Mouse (Mus musculus): ENCODE measurements around the gene Irf8.

The Irf8 gene

GRCm38 (mm10) chr8:120735770-120736481 lies at the start of gene Irf8:
Irf8 (plus strand) TSS chr8:120736358.
- peak; percentile 92 for DNase-seq (ENCODE audit: low read depth, low spot score)

DNA sequence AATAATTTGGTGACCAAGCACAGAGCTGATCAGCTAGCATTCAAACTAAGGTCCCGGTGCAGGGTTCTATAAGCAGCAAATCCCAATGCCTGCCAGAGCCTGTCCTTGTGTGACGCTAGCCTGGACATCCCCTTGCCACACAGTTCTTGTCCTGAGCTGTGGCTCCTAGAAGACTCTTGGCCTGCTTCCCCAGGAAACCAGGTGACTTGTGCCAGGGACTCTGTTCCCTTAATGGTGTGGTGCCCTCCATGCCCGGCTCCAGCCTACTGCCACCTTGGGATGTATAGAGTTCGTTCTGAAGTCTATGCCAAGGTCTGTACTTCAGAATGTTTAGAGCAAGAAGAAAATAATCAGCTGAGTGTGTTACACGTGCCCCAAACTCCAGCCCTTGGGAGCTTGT lies 49.6 kb upstream of the Irf8 start:
- DNase-seq (ENCODE audit: low read depth, low spot score), result no peak

DNA sequence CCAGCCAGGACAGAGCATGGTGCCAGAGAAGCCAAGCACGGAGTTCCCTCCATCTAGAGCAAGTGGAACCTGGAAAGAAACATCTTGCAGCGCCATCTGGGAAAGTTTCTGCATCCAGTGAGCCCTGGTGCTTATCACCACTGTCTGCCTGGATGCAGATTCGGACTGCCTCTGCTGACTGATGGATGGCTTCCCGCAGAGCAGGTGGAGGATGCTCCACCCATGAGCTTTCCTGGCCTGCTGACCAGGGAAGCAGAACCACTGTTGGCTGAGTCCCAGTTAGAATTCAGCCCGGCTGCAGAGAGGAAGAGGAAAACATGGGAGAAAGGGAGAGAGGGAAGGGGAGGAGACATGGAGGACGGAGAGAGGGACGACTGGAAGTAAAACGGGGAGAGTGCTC lies 48.4 kb upstream of the Irf8 start:
- DNase-seq (ENCODE audit: low read depth, low spot score), result no peak

DNA sequence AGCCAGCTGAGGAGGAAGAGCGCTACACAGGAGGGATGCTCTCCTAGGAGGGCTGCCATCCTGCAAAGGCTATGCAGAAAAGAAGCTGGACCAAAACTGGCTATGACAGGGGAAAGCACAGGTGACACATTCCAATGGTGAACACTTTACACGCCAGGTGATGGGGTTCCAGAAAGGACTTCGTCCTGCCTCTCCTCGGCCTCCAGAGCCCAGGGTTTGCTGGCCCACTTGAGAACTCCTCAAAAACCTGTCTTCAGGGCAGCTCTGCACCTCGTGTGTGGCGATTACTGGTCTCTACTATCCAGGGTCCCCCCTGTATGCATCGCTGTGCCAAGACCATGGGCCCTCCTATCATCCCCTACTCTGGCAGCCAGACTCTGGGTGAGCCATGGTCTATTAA lies 47.6 kb upstream of the Irf8 start:
- DNase-seq (ENCODE audit: low read depth, low spot score), result no peak

DNA sequence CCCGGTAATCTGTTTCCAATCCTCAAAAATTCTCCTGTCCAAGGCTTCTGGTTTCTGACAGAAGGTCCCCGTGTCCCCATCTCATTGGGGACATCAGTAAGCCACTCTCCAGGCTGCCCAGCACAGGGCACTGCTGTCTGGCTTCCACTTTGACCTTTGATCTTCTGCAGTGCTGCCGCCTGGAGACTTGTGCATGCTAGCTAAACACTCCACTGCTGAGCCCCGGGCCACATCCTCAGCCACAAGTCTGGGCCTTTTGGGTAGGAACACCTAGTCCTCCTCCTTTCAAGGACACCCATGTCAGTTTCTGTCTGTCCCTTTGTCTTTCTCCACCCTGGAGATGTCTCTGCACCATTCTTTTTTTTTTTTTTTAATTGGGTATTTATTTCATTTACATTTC lies 43.2 kb upstream of the Irf8 start:
- DNase-seq (ENCODE audit: low read depth, low spot score), result no peak

- DNase-seq (ENCODE audit: low read depth, low spot score), result peak; percentile 93
Observed at GRCm38 (mm10) chr8:120693861-120694493, 42.2 kb upstream of the Irf8 start.

DNA sequence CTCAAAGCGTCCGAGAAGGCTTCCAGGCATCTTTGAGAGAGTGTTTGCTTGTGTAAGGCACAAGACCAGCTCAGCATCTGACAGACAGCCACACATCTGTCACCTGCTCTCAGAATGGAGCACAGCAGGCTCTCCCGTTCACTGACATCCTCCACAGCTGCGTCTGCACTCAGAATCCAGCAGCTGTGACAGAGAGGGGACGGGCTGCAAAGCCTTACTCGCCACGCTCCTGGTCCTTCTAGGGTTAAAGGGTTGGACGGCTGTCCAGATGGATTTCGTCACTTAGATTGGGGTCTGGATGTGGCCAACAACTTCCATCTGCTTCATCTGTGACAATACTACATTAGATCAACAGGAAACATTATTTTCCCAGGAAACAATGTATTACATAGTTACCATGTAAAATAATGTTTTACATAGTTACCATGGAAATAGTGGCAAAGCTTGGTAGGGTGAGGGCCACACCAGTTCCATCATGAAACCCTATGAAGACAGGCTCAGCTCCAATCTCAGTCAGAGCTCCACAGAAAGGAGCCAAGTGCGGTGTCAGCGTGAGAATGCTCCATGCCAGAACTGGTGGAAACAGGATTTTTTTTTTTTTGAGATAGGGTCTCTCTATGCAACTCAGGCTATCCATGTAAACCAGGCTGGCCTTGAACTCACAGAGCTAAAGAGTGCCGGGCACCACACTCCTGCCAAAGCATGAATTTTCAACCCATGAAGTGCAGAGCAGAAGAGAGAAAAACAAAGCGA lies 39.6 kb upstream of the Irf8 start:
- DNase-seq (ENCODE audit: low read depth, low spot score), result no peak

DNA sequence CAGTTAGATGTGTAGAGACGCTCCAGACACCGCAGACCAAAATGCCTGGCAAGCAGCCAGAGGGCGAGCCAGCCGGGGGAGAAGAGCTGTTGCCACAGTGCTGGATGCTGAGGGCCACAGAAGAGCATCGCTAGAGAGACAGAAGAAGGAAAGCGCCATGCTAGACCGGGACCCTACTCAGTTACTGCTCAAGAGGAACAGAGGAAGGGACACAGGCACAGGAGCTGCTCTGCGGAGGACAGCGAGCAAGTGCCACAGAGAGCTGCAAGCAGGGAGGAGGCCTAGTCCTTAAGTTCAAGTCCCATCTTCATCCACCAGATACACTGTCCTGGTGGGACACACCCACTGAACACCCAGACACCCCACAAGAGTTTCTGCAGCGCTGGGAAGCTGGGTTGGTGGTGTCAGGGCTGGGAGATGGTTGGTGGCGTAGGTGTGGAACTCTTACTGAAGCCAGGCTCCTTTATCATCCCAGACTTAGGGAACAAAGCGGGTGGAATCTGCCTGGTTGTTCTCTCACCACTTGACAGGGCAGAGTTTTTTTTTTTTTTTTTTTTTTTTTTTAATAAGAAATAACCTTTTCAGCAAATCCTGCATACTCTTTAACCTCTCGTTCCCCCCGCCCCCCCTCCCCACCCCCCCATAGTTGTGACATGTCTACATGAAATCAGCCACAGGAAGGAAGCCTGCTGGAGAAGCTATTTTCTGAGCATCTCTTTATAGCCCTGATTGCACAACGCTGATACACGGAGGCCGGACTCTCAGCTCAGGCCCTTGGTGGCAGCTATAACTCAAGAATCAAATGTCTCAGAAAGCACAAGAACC lies 38.8 kb upstream of the Irf8 start:
- DNase-seq (ENCODE audit: low read depth, low spot score), result no peak

DNA sequence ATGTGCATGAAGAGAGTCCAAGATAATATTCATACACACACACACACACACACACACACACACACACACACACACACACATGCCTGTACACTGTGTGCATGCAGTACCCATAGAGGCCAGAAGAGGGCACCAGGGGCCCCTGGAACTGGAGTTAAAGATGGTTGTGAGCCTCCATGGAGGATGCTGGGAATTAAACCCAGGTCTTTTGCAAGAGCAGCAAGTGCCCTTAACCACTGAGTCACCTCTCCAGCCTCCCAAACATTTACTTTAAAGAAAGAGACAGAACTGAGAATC lies 38.2 kb upstream of the Irf8 start:
- peak; percentile 68 for DNase-seq (ENCODE audit: low read depth, low spot score)

GRCm38 (mm10) chr8:120698426-120698825 lies 37.7 kb upstream of the Irf8 start:
- DNase-seq (ENCODE audit: low read depth, low spot score), result no peak

DNA sequence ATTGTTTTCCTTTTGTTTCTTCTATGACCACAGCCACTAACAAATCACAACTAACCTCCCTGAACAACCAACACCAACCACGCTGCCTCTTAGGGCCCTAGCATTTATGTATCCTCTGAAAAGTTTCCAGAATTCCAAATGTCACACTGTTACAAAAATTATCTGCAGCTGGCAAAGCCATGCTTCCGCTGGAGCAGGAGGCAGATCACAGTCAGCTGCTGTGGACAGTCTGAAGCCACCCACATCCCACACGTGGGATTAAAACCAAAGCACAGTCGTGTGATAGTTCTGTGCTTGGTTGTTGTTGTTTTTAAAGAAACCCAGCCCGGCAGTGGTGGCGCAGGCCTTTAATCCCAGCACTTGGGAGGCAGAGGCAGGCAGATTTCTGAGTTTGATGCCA lies 37.1 kb upstream of the Irf8 start:
- DNase-seq (ENCODE audit: low read depth, low spot score), result no peak

- no peak for DNase-seq (ENCODE audit: low read depth, low spot score)
Observed at GRCm38 (mm10) chr8:120699565-120699964, 36.6 kb upstream of the Irf8 start.

- DNase-seq (ENCODE audit: low read depth, low spot score), result no peak
Observed at GRCm38 (mm10) chr8:120700053-120700452, 36.1 kb upstream of the Irf8 start.

DNA sequence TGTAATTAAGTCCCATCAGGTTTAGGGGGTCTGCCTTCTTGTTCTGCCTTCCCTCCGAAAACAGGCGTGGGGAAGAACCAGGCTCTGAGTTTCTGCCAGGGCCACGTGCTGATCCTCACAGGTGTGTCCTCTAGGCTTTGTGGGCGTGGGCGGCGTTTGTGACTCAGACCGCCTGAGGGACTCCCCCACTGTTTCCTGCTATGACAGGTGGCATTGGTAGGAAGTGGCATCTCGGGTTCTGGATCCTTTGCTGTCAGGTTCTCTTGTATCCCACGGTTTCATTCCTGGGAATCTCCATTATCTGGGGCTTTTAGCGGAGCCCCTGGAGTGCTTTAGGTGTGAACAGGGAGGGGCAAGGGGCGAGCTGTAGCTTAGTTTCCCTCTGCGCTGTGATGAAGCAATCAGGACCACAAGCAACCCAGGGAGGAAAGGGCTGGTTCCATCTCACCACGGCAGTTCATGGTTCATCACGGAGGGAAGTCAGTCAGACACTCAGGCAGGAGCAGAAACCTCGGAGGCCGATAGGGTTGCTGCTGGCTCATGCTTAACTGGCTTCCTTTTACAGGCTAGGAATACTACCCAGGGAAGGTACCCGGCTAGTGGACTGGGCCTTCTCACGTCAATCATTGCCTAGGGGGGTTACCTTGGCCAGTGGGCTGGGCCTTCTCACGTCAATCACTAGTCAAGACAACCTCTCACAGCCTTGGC lies 34.2 kb upstream of the Irf8 start:
- DNase-seq (ENCODE audit: low read depth, low spot score), result no peak

DNA sequence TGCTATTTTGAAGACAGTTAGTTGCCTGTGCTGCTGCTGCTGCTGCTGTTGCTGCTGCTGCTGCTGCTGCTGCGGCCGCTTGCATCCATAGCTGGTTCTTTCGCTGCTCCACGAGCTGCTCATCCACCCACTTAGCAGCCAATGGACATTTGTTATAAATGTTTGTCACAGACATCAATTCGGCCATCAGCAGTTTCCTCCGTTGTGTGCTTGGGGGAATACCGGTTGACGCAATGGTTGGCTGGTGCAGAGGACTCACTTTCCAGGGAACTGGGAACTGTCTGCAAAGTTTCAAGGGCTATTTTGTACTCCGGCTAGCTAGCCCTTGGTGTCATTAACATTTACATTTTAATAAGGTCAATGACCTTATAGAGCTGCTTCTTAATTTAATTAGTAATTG lies 32.0 kb upstream of the Irf8 start:
- no peak for DNase-seq (ENCODE audit: low read depth, low spot score)

GRCm38 (mm10) chr8:120705163-120705562 lies 31.0 kb upstream of the Irf8 start:
- peak; percentile 44 for DNase-seq (ENCODE audit: low read depth, low spot score)

- DNase-seq (ENCODE audit: low read depth, low spot score), result no peak
Observed at GRCm38 (mm10) chr8:120706193-120706592, 30.0 kb upstream of the Irf8 start.

GRCm38 (mm10) chr8:120709176-120709575 lies 27.0 kb upstream of the Irf8 start:
- no peak for DNase-seq (ENCODE audit: low read depth, low spot score)

GRCm38 (mm10) chr8:120715200-120715599 lies 21.0 kb upstream of the Irf8 start:
- no peak for DNase-seq (ENCODE audit: low read depth, low spot score)

GRCm38 (mm10) chr8:120715996-120716680 lies 20.0 kb upstream of the Irf8 start:
- DNase-seq (ENCODE audit: low read depth, low spot score), result no peak

Data from ZHBTc4 (cell line).